Mouse (Mus musculus) forebrain, embryonic 14.5 days (tissue): ENCODE measurements around the gene Rbm6. TPM values are rescaled to one million over a fixed set of nuclear protein-coding genes. Genes with fewer than 3 reads are reported as not detected.

Experiments used
- ATAC-seq: fragments of 200-750 bp; cut with Nextera tagmentation; 2 replicates; pipeline ENCODE4 v1.8.0; 2017; ENCODE audit warnings: mild to moderate bottlenecking, moderate library complexity
- DNase-seq: peaks from one replicate; pipeline ENCODE4 v3.0.0-alpha.2; 2015; ENCODE audit warnings: low spot score
- H3K27ac ChIP-seq: fragments of 300-500 bp; sonication (generic); 2 replicates; pipeline ENCODE4 v1.5.1; 2014; ENCODE audit warnings: low read depth, mild to moderate bottlenecking, control low read depth, low read length, moderate library complexity
- H3K27me3 ChIP-seq: fragments of 300-500 bp; sonication (generic); replicated peaks from 2 replicates; pipeline ENCODE4 v1.6.1; 2014; ENCODE audit warnings: low read length, control low read depth, mixed read lengths; ENCODE audit not compliant: control insufficient read depth, insufficient read depth
- H3K36me3 ChIP-seq: fragments of 300-500 bp; sonication (generic); 2 replicates; pipeline ENCODE4 v1.6.1; 2014; ENCODE audit warnings: low read length, control low read depth; ENCODE audit not compliant: control insufficient read depth, insufficient read depth
- H3K4me1 ChIP-seq: fragments of 300-500 bp; sonication (generic); 2 replicates; pipeline ENCODE4 v1.6.1; 2014; ENCODE audit warnings: antibody characterized with exemption, low read length, control low read depth; ENCODE audit not compliant: control insufficient read depth, insufficient read depth
- H3K4me2 ChIP-seq: fragments of 300-500 bp; sonication (generic); 2 replicates; pipeline ENCODE4 v1.6.1; 2014; ENCODE audit warnings: mild to moderate bottlenecking, control low read depth, low read length
- H3K4me3 ChIP-seq: fragments of 300-500 bp; sonication (generic); 2 replicates; pipeline ENCODE4 v1.5.1; 2014; ENCODE audit warnings: low read depth, low read length, control low read depth
- H3K9ac ChIP-seq: fragments of 300-500 bp; sonication (generic); 2 replicates; pipeline ENCODE4 v1.6.1; 2014; ENCODE audit warnings: mild to moderate bottlenecking, low read length, control low read depth, moderate library complexity
- H3K9me3 ChIP-seq: fragments of 300-500 bp; sonication (generic); replicated peaks from 2 replicates; pipeline ENCODE4 v1.6.1; 2016; ENCODE audit warnings: low read length, control low read depth, mixed read lengths; ENCODE audit not compliant: control insufficient read depth
- WGBS: fragments of 180-500 bp; shearing (Covaris S2); extraction: QIAGEN DNeasy Blood & Tissue Kit; methylation state at CpG from one replicate; pipeline ENCODE4 v1.1.7; 2014; 5-methylcytosine and 5-hydroxymethylcytosine counted together
- polyA plus RNA-seq: library from polyadenylated mRNA; unstranded; fragments of >200 nt; fragmentation: Nextera tagmentation; extraction: Ambion mirVana; gene quantifications from 2 replicates; pipeline ENCODE4 v1.2.1, GENCODE M21; 2014

Gene Rbm6
- polyA plus RNA-seq, 1 experiment from 2014 or later = 69.4 TPM

GRCm38 (mm10) chr9:107842709-107843108, 30.3 kb downstream of the Rbm6 start:
- H3K4me1 ChIP-seq = no peaks in the 10 kb centered on the region
- H3K36me3 ChIP-seq = peaks cover 35% of the 10 kb centered on the region
- H3K27ac ChIP-seq = no peak overlapping the region
- WGBS = 96% methylated on average over 2 of the region's 2 CpGs
- H3K4me2 ChIP-seq = no peak overlapping the region
- H3K9ac ChIP-seq = no peak overlapping the region
- no peak for DNase-seq
- no peaks in the 10 kb centered on the region for H3K27me3 ChIP-seq
- no peak for ATAC-seq
- H3K9me3 ChIP-seq = no peaks in the 10 kb centered on the region
- no peak overlapping the region for H3K4me3 ChIP-seq

GRCm38 (mm10) chr9:107838869-107839268, 34.2 kb downstream of the Rbm6 start:
- Histone ChIP-seq H3K9ac (no peak overlapping the region), H3K9me3 (no peaks in the 10 kb centered on the region), H3K4me1 (no peaks in the 10 kb centered on the region), H3K4me3 (no peak overlapping the region), H3K36me3 (peaks cover 21% of the 10 kb centered on the region), H3K27ac (no peak overlapping the region), H3K27me3 (no peaks in the 10 kb centered on the region), H3K4me2 (no peak overlapping the region)
- no peak for ATAC-seq
- DNase-seq = no peak
- 98% methylated on average over 1 of the region's 1 CpGs for WGBS

- no peaks in the 10 kb centered on the region for H3K4me1 ChIP-seq
- H3K27ac ChIP-seq = no peak overlapping the region
- H3K36me3 ChIP-seq = peaks cover 38% of the 10 kb centered on the region
- H3K4me2 ChIP-seq = no peak overlapping the region
- DNase-seq (no peak), ATAC-seq (no peak)
- H3K9ac ChIP-seq = no peak overlapping the region
- 92% methylated on average over 3 of the region's 3 CpGs for WGBS
- H3K4me3 ChIP-seq = no peak overlapping the region
- H3K27me3 ChIP-seq = no peaks in the 10 kb centered on the region
- H3K9me3 ChIP-seq = no peaks in the 10 kb centered on the region
Observed at GRCm38 (mm10) chr9:107833826-107834225, 39.2 kb downstream of the Rbm6 start.

GRCm38 (mm10) chr9:107831765-107832164, 41.3 kb downstream of the Rbm6 start:
- H3K36me3 ChIP-seq = peaks cover 43% of the 10 kb centered on the region
- H3K4me3 ChIP-seq = no peak overlapping the region

GRCm38 (mm10) chr9:107812132-107812531, 60.9 kb downstream of the Rbm6 start:
- Histone ChIP-seq H3K27ac (no peak overlapping the region), H3K4me3 (no peak overlapping the region), H3K4me2 (no peak overlapping the region), H3K9ac (no peak overlapping the region), H3K4me1 (no peaks in the 10 kb centered on the region), H3K36me3 (peaks cover 45% of the 10 kb centered on the region), H3K9me3 (no peaks in the 10 kb centered on the region), H3K27me3 (no peaks in the 10 kb centered on the region)
- WGBS = 100% methylated on average over 1 of the region's 1 CpGs
- DNase-seq (no peak), ATAC-seq (no peak)

More at GRCm38 (mm10) chr9:107831765-107832164, 41.3 kb downstream of the Rbm6 start:
- ATAC-seq (no peak), DNase-seq (no peak)
- Histone ChIP-seq H3K9ac (no peak overlapping the region), H3K27ac (no peak overlapping the region), H3K4me1 (no peaks in the 10 kb centered on the region), H3K4me2 (no peak overlapping the region), H3K27me3 (no peaks in the 10 kb centered on the region), H3K9me3 (no peaks in the 10 kb centered on the region)

GRCm38 (mm10) chr9:107810985-107811384, 62.1 kb downstream of the Rbm6 start:
- ATAC-seq (no peak), DNase-seq (no peak)
- H3K4me2 ChIP-seq = no peak overlapping the region
- H3K36me3 ChIP-seq = peaks cover 38% of the 10 kb centered on the region
- H3K4me3 ChIP-seq = no peak overlapping the region
- H3K9ac ChIP-seq = no peak overlapping the region
- H3K27me3 ChIP-seq = no peaks in the 10 kb centered on the region
- 97% methylated on average over 2 of the region's 2 CpGs for WGBS
- no peak overlapping the region for H3K27ac ChIP-seq
- no peaks in the 10 kb centered on the region for H3K4me1 ChIP-seq
- no peaks in the 10 kb centered on the region for H3K9me3 ChIP-seq

GRCm38 (mm10) chr9:107791714-107792113, 81.3 kb downstream of the Rbm6 start:
- WGBS = 94% methylated on average over 6 of the region's 6 CpGs
- H3K36me3 ChIP-seq = peaks cover 72% of the 10 kb centered on the region
- no peak overlapping the region for H3K4me3 ChIP-seq
- H3K4me1 ChIP-seq = no peaks in the 10 kb centered on the region
- DNase-seq (no peak), ATAC-seq (no peak)
- H3K4me2 ChIP-seq = no peak overlapping the region
- H3K9ac ChIP-seq = no peak overlapping the region
- H3K27ac ChIP-seq = no peak overlapping the region
- no peaks in the 10 kb centered on the region for H3K27me3 ChIP-seq
- H3K9me3 ChIP-seq = no peaks in the 10 kb centered on the region

- H3K9me3 ChIP-seq = no peaks in the 10 kb centered on the region
- H3K4me1 ChIP-seq = no peaks in the 10 kb centered on the region
- no peak overlapping the region for H3K4me3 ChIP-seq
- no peaks in the 10 kb centered on the region for H3K27me3 ChIP-seq
- ATAC-seq (no peak), DNase-seq (no peak)
- no peak overlapping the region for H3K27ac ChIP-seq
- H3K9ac ChIP-seq = no peak overlapping the region
- H3K4me2 ChIP-seq = no peak overlapping the region
- H3K36me3 ChIP-seq = peaks cover 86% of the 10 kb centered on the region
- 95% methylated on average over 11 of the region's 11 CpGs for WGBS
Observed at GRCm38 (mm10) chr9:107782536-107783203, 90.4 kb downstream of the Rbm6 start.

- no peaks in the 10 kb centered on the region for H3K4me1 ChIP-seq
- no peak overlapping the region for H3K4me2 ChIP-seq
- H3K27me3 ChIP-seq = no peaks in the 10 kb centered on the region
- H3K9me3 ChIP-seq = no peaks in the 10 kb centered on the region
- H3K4me3 ChIP-seq = no peak overlapping the region
- H3K9ac ChIP-seq = no peak overlapping the region
- DNase-seq (no peak), ATAC-seq (no peak)
- H3K27ac ChIP-seq = no peak overlapping the region
- H3K36me3 ChIP-seq = peaks cover 77% of the 10 kb centered on the region
Observed at GRCm38 (mm10) chr9:107776809-107777208, 96.2 kb downstream of the Rbm6 start.
